Mouse (Mus musculus): ENCODE measurements around the gene Znrf3.

Gene Znrf3

DNA sequence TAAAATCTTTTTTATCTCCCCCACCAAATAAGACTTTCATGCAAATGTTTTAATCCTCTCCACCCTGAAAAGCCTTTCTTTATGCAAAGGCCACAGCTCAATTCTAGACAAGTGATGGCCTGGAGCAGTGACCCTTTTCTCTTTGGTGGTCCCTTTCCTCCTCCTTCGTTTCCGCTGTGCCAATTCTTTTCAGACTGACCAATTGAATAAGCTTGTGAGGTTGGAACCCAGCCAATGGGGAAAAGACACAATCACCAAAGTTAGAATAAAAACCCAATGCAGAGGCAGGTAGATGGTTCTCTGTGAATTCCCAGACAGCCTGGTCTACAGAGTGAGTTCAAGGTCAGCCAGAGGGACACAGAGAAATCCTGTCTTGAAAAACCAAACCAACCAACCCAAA, 120.4 kb downstream of the Znrf3 start:
- no peak for DNase-seq (ENCODE audit: low read depth in 1 of 2, low spot score in 2 of 2)

DNA sequence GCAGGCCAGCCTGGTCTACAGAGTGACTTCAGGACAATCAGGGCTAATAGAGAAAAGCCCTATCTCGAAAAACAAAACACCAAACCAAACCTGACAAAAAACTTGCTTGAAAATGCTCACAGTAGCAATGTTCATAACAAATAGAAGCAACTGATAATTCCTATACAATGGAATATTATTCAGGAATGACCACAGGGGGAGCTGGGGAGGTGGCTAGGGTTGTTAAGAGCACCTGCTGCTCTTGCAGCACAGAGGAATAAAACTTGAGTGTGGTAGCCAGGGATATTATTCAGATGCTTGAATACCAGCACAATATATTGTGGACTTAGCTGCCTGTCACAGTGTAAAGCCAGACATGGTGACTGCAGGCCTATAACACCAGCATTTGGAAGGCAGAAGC, 123.0 kb downstream of the Znrf3 start:
- DNase-seq (ENCODE audit: low read depth in 1 of 2, low spot score in 2 of 2) = no peak

DNA sequence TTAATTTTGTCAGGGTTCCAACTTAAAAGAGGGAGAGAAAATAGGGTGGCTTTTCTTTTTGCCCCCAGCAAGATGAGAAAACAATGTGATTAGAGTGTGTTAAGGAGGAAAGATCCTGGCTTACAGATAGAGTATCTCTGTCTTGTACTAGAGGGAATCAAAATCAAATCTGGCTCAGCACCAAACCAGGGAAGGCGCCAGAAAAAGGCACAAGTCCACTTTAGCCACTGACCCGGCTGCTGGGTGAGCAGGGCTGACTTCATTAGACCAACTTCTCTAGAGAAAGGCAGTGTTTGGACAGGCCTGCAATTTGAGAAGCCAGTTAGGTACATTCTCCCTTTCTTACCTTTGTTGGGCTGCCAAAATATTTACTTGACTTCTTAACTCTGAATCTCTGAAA, 125.7 kb downstream of the Znrf3 start:
- no peak for DNase-seq (ENCODE audit: low read depth in 1 of 2, low spot score in 2 of 2)

DNA sequence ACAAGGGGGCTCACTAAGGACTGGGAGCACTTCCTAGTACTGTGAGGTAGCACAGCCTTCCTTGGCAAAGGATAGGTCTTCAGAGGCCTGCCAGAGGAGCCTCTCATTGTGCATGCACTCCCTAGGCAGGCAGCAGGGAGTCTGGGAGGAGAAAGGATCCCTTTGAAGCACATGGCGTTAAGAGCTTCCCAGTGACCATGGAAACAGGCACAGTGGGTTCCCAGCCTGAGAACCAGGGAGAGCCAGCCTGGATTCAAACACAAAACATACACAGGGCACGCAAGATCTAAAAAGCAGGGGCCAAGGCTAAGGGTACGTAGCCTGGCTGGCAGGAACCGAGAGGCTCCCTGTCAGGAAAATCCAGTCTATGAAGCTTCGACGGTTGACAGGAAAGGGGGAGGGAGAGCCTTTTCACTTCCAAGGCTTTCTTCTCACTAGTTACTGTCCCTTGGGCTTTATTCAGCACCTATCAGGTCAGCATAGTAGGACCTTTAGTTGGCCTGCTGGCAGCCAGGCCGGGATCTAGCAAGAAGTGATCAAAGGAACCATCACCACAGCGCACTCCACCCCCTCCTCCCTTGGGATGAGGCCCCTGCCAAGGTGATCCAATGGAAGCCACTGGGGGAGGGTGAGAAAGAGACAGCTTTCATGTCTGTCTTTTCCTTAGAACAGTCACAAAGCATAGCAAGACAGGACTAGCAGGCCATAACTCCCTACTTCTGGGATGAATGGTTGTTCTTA, 126.4 kb downstream of the Znrf3 start:
- no peak for DNase-seq (ENCODE audit: low read depth in 1 of 2, low spot score in 2 of 2)

DNA sequence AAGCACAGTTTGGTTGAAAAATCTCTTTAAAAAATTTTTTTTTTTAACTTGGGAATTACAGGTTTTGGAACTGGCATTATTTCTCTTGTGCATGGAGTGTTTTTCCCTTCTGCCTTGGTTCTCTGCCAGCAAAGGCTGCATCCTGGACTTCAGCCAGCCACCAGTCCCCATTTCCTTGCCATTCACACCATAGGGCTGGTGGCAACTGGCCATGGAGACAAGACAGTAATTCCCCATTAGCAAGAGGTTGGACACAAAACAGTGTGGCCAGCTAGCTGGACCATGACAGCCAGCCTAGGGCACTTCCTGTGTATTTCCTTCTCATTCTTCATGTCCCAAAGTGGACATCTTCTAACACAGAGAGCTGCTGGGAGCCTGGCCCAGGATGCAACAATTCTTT, 129.9 kb downstream of the Znrf3 start:
- DNase-seq (ENCODE audit: low read depth in 1 of 2, low spot score in 2 of 2) = no peak

DNA sequence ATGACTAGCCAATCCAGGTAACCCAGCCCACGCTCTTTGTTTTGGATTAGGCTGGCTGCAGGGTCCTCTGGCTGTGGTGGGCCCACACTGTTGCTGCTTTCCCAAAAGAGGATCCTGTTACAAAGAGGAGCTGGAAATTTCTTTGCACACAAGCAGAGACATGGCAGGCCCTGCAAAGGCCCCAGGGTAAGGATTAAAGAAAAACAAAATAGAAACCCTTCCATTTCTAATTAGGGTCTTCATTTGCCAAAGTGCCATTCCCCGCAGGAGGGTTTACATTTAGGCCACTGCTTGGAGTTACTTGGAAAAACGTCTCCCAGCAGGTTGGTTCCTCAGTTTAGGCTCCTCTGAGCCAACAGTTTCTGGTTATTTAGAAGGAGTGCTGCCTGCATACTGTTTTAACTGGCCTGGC, 130.3 kb downstream of the Znrf3 start:
- no peak for DNase-seq (ENCODE audit: low read depth in 1 of 2, low spot score in 2 of 2)

- no peak for DNase-seq (ENCODE audit: low read depth in 1 of 2, low spot score in 2 of 2)
Observed at GRCm38 (mm10) chr11:5307024-5307905, 137.4 kb downstream of the Znrf3 start.

DNA sequence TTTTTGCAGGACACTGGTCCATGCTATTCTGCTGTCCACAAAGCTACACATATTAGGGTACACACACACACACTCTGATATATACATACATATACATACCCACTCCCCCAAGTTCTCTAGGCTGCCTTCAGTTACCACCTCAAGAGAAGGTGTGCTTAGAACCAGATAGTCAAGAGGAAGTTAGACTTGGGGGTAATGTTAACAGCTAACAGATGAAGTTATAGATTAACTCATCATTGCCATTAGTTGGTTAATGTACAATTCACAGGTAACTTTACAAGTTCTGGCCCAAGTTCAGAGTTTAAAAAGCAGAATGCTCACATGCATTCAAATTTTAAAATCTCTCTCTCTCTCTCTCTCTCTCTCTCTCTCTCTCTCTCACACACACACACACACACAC, 138.6 kb downstream of the Znrf3 start:
- DNase-seq (ENCODE audit: low read depth in 1 of 2, low spot score in 2 of 2) = no peak

- DNase-seq (ENCODE audit: low read depth in 1 of 2, low spot score in 2 of 2) = no peak
Observed at GRCm38 (mm10) chr11:5304526-5304925, 140.1 kb downstream of the Znrf3 start.

- no peak for DNase-seq (ENCODE audit: low read depth in 1 of 2, low spot score in 2 of 2)
Observed at GRCm38 (mm10) chr11:5298007-5298372, 146.7 kb downstream of the Znrf3 start.

- DNase-seq (ENCODE audit: low read depth in 1 of 2, low spot score in 2 of 2) = no peak
Observed at GRCm38 (mm10) chr11:5297148-5298006, 147.3 kb downstream of the Znrf3 start.

- DNase-seq (ENCODE audit: low read depth in 1 of 2, low spot score in 2 of 2) = no peak
Observed at GRCm38 (mm10) chr11:5296576-5297115, 148.0 kb downstream of the Znrf3 start.

GRCm38 (mm10) chr11:5294805-5295204, 149.8 kb downstream of the Znrf3 start:
- DNase-seq (ENCODE audit: low read depth in 1 of 2, low spot score in 2 of 2) = no peak

- DNase-seq (ENCODE audit: low read depth in 1 of 2, low spot score in 2 of 2) = peak; percentile 15 to 21
Observed at GRCm38 (mm10) chr11:5290691-5291090, 154.0 kb downstream of the Znrf3 start.

- no peak for DNase-seq (ENCODE audit: low read depth in 1 of 2, low spot score in 2 of 2)
Observed at GRCm38 (mm10) chr11:5289826-5290580, 154.6 kb downstream of the Znrf3 start.

GRCm38 (mm10) chr11:5283987-5284386, 160.7 kb downstream of the Znrf3 start:
- no peak for DNase-seq (ENCODE audit: low read depth in 1 of 2, low spot score in 2 of 2)

DNA sequence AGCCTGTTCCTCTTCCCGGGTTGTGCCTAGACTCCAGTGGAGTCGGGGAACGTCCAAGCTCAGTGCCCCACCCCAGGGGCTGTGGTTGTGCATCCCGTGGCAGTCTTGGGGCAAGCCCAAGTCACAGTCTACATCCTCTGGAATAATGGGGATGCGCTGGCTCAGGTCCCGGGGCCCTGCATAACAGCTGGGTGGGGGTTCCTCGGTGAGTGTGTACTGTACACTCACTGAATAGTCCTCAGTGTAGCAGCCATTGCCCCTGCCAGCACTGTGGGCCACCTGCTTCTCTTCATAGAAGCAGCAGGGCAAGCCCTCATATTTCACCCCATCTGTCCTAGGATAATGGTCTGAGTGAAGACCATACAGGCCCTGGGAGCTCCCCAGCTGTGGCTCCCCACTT, 163.7 kb downstream of the Znrf3 start:
- DNase-seq (ENCODE audit: low read depth in 1 of 2, low spot score in 2 of 2) = no peak

GRCm38 (mm10) chr11:5278463-5278862, 166.2 kb downstream of the Znrf3 start:
- no peak for DNase-seq (ENCODE audit: low read depth in 1 of 2, low spot score in 2 of 2)

DNA sequence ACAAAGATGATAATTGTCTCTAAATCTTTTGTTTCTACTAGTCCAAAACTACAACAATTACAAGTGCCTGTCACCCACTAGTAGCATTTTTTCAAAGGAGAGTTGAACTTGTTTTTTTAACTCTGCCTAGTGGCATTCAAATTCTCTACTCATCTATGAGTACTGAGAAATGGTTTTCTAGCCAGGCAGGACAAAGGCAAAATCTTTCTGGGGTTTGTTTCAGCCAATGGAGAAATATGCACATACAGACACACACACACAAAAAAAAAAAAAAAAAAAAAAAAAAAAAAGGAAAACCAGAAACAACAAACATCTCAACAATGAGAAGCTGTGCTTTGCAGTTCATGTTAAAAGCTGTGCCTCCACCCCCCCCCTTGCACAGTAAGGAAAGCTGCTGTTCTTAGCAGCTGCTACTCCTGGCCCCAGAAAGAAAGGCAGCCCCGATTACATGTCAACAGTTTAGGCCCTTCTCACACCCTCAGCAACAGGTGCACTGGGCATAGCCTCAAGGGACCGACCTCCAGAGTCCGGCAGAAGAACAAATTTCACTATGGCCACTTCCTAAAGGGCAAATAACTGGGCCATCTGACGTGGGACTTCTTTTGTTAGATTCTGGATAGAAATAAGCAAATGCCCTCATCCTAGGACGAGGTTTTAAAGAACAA, 167.2 kb downstream of the Znrf3 start:
- DNase-seq (ENCODE audit: low read depth in 1 of 2, low spot score in 2 of 2) = no peak

DNA sequence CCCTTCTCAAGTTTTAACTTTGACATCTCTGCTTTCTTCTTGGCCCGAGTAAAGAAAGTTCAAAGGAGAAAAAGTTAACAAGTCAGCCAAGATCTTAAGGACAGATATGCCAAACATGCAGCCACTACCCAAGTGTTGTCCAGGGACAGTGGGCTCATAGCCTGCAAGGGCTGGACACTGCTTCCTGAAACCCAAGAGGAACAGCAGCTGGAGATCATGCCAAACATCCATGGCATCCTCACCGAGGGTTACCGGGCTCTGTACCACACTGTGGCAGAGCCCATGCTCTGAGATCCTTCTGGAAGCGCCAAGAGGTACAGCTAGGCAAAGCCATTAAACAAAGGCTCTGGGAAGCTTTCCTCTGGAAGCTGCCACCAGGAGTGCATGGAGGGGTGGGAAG, 169.4 kb downstream of the Znrf3 start:
- no peak for DNase-seq (ENCODE audit: low read depth in 1 of 2, low spot score in 2 of 2)
